Mouse (Mus musculus) c-Kit-negative CD71-positive TER-119-positive erythroid progenitor cells, embryonic 14.5 days (primary cell): Measurements from ENCODE around the gene Dmxl2.
A peak's percentile ranks its signal among the peaks of the same experiment; 100 is the strongest.

Experiments used
- DNase-seq: peaks from one replicate; pipeline ENCODE4 v3.0.0-alpha.2; 2013; ENCODE audit warnings: low read depth, low spot score

The Dmxl2 gene

DNA sequence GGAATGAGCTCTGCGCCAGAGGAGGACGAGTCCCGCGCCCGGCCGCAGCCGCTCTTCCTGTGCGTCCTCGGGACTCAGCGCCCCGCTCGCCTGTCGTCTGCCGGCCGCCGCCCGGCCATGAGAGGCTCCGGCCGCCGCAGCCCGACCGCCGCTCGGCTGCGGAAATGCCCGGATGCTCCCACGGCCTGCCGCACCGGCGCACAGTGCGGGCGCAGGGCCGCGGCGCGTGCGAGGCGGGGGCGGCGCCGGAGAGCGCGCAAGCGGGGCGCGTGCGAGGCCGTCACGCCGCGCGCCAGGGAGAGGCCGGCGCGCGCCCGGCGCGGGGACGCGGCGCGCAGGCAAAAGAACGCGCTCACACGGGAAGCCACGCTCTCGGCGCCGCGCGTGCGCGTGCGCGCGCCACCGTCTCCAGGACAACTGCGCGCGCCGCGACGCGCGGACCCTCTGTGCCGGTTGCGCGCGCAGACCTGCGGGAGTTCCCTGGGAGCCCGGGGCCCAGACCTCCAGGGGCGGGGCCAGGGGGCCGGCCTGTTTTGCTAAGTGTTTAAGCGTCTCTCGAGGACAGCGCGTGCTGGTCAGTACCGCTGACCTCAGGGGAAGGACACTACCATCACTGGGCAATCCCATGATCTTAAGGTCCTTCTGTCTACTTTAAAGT, at the start of gene Dmxl2:
TSS of gene Dmxl2 (minus strand) at position 174 of the 658 bp plus-strand sequence.
- no peak for DNase-seq

DNA sequence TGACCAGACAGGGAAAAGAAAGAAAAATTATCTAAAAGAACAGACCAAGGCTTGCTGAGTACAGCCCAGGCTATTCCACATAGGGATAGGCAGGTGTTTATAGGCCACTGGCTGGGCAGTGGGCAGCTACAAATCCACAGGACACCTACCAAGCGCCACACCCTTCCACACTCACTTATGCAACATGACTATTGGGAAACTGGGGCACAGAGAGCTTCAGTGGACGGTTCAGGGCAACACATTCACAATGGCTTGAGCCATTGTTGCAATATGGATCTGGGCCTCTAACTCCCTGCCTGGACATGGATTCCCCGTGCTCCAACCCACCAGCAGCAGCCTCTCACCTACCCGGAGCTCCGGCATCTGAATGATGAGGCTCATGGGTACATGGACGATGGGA, 48.0 kb upstream of the Dmxl2 start:
- DNase-seq, result no peak

DNA sequence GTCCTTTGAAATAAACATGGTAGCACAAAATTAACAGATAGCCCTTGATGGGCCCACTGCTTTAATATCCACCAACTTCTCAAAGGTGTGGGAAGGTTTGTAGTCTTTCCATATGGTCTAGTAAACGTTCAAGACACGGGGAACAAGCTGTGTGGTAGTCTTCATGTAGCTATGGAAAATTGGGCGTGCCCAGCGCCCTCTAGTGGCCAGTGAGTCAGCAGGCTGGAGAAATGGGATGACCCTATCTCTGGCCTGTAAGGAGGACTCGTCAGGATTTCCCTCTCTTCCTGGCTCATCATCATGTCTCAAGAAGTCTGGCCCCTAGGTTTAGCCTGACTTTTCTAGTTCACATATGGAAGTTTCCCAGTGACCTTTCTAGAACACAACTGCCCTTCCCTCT, 46.1 kb upstream of the Dmxl2 start:
- DNase-seq, result peak; percentile 27

DNA sequence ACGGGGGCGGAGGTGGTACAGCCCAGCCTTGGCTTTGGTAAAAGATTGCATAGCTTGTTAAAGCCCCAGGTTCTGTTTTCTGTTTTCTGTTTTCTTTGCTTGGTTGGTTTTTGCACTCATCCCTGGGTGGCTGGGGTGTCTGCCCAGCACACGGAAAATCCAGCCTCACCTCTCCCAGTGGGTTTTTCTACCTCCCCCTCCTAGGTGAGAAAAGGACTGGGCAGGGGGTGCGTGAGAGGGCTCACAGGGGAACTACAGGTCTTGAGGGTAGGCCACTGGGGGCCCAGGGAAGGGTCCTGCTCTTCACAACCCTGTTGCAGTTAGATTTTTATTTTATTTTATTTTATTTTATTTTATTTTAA, 43.5 kb upstream of the Dmxl2 start:
- no peak for DNase-seq

DNA sequence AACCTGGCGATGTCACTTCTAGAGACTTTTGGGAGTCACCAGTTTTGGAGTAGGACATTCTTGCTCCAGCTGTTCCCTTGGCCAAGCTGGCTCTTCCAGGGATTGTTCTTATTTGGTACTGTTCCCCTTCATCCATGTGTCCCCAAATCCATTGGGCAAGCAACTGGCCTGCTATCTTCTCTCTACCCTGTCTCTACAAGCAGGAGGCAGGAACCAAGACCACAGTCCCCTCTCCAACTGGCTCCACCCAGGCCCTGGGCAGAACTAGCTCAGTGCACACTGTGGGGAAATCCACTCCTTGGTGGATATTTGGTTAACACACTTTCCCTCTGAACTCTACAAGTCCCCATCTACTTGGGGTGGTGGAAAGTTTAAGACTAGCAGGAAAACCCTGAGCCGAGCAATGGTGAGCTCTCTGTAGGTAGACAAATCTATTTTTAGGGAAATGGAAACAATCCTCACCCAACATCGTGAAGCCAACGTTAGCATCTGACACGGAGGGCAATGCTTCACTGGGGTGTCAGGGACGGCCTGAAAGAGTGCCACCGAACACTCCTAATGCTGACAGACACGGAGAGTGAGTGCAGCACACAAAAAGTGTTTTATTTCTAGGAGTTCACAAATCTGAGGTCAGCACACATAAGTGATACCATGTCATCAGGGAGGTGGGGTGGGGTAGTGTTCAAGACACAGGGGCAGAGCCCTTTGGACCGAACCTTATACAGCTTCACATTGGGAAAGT, 43.0 kb upstream of the Dmxl2 start:
- DNase-seq, result no peak

DNA sequence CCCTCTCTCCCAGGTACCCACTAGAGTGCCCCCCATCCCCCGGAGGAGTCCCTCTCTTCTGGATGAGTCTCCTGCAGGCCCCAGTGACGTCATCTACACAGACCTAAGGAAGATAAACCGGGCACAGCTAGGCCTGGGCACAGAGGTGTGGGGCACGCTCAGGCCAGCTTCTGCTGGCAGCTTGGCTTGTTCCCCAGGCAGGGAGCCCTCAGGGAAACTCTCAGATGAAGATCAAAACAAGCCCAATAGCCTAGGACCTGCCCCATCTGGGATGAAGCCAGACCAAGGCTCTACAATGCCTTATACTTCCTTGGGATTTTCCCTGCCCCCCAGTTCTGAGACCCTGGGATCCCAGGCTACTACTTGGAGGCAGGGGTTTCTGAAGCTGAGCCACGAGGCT, 39.4 kb upstream of the Dmxl2 start:
- no peak for DNase-seq

DNA sequence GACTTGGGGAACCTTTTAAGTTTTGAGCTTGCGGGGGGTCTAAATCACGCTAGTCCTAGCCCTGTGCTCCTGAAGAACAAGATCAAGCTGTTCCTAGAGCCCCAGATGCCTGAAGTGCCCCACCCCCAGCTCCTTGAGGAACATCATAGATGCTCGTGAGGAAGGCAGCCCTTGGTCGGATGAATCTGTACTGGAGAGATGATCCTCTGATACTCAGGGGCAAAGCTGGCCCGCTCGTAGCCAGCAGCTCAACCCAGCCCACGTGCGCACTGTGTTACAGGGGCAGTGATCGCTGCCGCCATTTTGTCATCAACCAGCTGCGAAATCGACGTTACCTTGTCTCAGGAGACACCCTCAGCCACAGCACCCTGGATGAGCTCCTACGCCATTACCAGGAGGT, 37.3 kb upstream of the Dmxl2 start, which contains the start of gene Sh2d7:
TSS of gene Sh2d7 (plus strand) at position 301 of the 400 bp plus-strand sequence.
- DNase-seq, result no peak

DNA sequence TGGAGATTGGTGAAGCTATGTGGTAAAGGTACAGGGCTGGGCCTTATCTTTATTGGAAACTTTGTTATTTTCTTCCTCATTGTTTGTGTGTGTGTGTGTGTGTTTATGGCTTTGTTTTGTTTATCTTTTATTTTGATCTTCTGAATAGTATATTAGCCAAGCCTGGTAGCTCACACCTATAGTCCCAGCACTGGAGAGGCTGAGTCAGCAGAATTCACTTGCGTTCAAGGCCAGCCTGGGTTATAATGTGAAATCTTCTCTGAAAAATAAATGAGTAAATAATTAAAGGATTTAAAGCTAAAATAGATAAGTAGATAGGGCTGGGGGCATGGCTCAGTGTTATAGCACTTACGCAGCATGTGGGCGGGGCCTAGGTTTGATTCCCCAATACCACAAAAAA, 36.8 kb upstream of the Dmxl2 start:
- no peak for DNase-seq

DNA sequence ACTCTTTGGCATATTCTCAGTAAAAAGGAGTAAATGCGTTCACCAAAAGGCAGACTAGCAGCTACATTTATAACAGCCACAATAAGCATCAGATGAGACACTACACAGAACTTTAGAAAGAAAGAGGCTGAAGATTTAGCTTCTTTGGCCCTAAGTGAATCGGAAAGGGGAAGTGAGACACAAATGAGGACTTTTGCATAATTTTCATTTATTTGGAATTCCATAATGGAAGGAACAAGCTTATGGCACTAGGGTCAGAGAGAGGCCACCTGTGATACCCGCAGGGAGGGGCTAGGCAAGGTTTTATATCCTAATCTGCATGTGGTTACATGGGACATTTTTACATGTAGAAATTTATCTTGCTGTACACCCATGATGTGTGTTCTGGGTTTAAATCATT, 36.1 kb upstream of the Dmxl2 start:
- no peak for DNase-seq

DNA sequence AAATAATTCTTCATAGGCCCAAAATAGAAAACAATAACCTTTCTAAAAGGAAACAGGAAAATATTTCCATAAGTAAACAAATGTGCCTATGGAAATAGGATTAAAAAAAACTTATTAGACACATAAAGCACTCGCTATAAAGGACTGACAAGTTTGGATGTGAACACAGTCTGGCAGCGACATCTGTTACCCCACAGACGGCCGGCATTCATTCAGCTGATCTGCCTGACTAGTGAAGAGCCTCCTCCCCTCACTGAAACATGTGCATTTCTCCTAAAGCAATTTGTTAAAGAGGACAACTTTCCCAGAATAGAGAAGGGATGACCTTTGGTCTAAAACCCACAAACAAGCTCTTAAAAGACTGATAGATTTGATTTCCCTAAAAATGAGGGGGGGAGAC, 35.6 kb upstream of the Dmxl2 start:
- no peak for DNase-seq

DNA sequence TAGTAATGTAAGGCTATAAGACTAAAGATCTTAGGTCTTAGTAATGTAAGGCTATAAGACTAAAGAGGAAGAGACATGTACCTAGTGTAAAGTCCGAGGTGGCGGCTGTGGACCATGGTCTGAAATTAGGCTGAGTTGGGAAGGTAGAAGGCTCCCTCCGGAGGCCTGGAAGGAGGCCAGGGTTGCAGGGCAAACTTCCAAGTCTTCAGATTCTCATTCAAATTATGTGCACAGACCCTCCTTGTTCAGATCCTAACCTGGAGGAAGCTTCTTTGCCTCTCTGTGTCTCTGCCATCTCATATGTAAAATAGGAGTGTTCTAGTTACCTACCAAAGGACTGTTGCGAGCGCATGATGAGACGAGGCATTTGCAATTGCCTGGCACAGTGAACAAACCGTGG, 34.8 kb upstream of the Dmxl2 start:
- DNase-seq, result no peak

DNA sequence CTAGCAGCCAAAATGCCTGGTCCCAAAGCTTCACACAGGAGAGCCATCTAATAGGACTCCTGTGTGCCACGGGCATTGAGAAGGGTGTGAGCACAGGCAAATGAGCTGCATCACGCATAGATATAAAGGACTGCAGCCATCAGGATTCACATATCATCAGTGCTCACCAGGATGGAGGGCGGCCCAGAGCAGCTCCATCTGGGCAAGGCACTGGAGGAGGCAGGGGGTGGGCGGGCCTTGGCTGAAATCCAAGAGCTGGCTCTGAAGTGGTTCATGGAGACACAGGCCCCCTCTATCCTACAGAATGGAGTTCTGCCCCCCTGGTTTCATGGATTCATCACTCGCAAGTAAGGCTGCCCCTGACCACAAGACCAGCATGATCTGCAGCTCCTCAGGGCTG, 32.5 kb upstream of the Dmxl2 start:
- no peak for DNase-seq

DNA sequence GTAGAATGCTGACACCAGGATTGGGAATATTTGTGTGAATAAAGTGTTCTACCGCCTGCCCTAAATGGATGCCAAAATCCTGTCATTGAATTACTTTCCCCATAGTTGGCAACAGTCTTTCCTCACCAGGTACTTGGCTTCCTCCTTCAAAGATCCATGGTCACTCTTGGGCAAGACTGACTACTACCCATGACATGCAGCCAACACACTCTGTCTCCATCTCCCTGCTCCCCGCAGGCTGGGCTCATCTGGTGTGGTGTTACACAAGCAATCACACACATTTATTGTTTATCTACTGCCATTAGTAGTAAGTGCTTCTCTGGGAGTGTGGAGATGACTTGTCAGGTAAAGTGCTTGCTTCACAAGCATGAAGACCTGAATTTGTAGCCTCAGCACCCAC, 31.5 kb upstream of the Dmxl2 start:
- no peak for DNase-seq

DNA sequence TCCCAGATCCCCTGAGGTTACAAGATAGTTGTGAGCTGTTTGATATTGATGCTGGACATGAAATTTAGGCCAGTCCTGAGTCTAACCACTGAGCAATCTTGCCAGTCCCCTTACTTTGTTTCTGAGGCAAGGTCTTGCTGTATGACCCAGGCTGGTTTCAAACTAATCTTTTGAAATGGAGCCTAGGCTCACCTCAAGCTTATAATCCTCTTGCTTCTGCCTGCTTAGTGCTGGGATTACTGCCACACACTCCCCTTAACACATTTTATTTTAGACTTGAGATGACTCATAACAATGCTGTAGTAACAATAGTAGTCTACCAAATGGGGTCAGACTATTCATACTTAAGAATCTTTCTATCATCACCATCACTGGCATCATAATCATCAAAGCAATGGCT, 30.0 kb upstream of the Dmxl2 start:
- no peak for DNase-seq

DNA sequence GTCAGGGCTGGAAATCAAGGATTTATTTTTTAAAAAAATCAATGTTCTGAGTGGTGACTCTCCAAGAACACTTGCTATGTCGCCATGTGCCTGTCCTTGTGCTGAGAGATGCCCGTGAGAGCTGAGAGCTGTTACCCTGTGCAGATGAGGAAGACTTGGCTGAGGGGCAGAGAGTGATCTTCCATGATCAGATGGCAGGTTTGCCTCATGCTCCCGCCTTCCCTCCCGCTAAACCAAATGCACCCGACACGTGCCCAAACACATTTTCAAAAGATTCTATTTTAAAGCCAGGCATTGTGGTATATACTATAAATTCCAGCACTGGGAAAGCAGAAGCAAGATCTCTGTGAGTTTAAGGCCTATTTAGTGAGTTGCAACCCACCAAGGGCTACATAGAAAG, 29.4 kb upstream of the Dmxl2 start:
- DNase-seq, result no peak

DNA sequence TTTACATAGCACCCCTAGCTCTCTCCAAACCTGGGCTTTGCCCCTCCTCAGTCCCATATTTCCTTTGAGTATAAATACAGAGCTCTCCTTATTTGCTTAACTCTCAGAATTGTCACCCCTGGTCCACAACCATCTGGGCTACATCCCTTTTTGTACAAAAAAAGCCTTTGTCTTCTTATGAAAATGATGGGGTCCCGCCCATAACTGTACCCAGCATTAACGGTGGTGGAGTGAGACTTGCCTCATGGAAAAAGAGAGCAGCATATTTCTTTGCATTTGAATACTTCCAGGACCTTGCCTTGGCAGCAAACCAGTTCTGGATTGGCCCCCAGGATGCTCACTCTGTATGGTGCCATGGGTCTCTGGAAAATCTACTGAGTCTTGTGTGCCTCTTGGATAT, 28.5 kb upstream of the Dmxl2 start:
- no peak for DNase-seq

DNA sequence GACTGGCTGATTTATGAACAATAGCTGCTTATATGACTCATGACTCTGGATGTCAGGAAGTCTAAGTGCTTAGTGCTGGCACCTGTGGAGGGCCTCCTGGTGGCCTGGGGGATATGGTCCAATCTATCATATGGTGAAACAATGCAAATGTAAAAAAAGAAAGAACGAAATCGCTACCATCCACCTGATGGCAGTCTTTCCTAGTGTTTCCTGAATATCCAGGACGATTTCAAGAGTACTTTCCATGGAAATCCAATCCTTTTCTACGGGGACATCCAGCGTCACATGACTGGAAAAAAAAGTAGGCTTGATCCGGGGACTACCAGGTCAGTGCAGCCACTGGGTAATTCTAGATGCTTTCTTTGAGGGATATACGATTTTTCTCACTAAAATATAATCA, 26.3 kb upstream of the Dmxl2 start:
- DNase-seq, result no peak

DNA sequence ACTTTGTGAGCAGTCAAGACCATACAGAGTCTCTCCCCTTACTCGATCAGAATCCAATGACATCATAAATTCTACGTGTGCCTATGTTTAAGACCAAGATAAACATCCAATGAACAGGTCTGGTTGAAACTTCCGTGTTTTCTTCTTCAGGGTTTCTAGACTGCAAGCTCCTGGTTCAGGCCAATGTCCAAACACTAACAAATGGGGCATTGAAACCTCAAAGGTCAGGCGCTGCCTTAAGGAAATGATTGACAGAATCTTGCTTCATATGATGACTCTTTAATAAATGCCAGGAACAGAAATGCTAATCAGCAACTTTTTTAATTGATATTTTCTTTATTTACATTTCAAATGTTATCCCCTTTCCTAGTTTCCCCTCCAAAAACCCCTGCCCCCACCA, 18.9 kb upstream of the Dmxl2 start:
- DNase-seq, result no peak

DNA sequence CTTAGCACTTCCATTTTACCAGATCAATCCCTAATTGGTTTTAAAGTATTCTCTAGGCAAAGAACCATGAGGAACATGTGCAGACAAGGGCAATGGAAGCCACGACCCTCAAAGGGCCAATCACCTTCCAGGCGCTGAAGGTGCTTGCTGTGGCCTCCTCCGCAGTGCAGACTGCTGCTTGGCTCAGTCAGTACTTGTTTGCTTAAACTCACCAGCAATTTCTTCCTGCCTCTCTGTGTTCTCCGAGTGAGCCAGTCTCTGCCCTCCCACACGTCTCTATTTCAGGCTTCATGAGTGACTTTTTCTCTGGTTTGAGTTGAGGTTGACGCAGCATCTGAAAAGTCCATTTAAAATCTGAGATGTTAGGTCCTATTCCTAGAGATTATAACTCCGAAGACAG, 17.5 kb upstream of the Dmxl2 start:
- DNase-seq, result no peak

DNA sequence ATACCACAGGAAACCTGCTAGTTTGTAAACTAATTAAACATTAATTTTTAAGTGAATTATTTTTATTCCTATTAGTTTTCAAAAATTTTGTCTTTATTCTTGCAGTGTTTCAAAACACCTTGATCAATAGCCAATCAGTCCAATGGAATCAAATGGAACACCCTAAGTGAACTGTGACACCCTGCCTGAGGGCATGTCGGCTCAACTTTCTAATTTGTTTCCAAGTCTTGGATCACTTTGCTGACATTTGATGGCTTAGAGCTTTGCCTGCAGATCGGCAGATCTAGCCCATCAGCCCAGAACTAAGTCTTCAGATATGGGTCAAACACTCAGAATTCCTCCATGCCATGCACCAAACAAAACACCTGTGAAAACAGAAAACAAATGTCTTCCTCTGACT, 14.6 kb upstream of the Dmxl2 start:
- DNase-seq, result no peak

DNA sequence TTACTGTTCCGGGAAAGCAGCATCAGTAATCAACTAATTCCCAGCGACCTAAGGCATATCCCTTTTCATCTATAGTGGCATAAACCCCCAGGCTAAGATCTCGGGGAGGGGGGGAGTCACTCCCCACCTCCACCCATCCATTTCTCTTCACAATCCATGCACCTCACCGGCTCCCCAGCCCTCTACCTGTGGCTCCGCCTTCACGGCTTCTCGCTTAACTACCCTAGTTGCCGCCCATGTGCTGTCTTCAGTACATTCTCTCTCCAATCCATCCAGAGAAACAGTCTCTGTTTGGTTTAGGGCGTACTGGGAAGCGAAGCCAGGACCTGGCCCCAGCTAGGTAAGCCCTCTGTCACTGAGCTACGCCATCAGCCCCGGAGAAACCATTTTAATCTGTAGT, 1.4 kb upstream of the Dmxl2 start:
- DNase-seq, result no peak

DNA sequence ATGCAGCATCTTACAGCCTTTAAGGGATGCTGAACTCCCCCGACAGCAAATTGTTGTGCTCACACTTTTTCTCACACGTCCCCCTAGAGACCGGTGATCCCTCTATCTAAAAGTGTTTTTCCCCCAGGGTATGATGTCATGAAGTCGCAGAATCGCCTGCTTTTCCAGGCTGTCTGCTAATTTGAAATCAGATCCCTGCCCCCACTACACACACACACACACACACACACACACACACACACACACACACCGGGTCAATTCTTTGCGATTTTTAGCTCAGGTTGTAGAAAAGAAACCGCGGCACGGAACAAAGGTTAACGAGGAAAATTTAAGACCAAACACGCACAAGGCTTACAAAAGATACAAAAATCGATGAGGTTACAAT, 677 bp upstream of the Dmxl2 start:
- DNase-seq, result no peak

DNA sequence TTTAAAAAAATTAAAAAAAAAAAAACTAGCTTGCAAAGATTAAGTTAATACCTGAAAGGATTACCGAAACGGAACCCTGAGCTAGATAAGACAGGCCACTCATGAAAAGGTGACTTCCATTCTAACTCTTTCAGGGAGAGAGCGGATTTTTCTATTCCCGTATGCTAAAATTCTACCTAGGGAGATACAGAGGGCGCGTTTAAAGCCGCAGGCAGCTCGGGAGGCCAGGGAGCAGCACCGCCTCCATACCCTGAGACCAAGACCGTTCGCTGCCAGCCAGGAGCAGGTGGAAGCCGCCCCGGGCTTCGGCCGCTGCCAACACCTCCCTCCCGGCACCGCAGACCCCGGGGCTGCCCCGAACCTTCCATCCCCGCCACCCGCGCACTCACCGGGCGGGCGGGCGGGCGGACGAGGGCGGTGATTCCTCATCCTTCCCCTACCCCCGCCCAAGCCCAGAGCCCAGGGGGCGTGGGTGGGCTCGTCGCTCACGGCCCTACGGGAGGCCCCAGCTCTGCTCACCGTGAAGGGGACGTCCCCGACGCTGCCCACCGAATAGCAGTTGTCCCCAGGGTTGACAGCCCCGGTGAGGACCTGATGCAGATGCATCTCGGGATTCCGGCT, 484 bp downstream of the Dmxl2 start:
- DNase-seq, result no peak
